Mouse (Mus musculus): ENCODE results near the gene Kbtbd4. TPM values are rescaled to one million over a fixed set of nuclear protein-coding genes. Genes with fewer than 3 reads are reported as not detected.
"Not testable (repeated sequence)": the region's sequence is repeated elsewhere in the genome, so short reads cannot be mapped to it uniquely, and the experiment has no call there.

Gene Kbtbd4
- polyA plus RNA-seq, 1 experiment from 2014 or later, result 50.2 TPM

GRCm38 (mm10) chr2:90879419-90879818, 25.1 kb upstream of the Kbtbd4 start:
- Histone ChIP-seq H3K4me1 (ENCODE audit: insufficient read depth, low read length) (no peaks in the 10 kb centered on the region), H3K27ac (ENCODE audit: low read length) (no peak overlapping the region), H3K36me3 (ENCODE audit: insufficient read depth, low read length) (no peaks in the 10 kb centered on the region), H3K9ac (replicated peaks; ENCODE audit: low read length) (no peak overlapping the region), H3K27me3 (ENCODE audit: insufficient read depth, low read length) (no peaks in the 10 kb centered on the region), H3K4me2 (replicated peaks; ENCODE audit: low read depth, low read length) (no peak overlapping the region), H3K9me3 (ENCODE audit: low read length) (no peaks in the 10 kb centered on the region), H3K4me3 (ENCODE audit: low read length) (no peak overlapping the region)
- no peak for ATAC-seq (ENCODE audit: low FRiP score, low TSS enrichment)

- no peak overlapping the region for H3K27ac ChIP-seq (ENCODE audit: low read length)
- H3K27me3 ChIP-seq (ENCODE audit: insufficient read depth, low read length), result 0 out of 2 replicates have a peak, but pooled peaks cover 3% of the 10 kb centered on the region
- H3K36me3 ChIP-seq (ENCODE audit: insufficient read depth, low read length), result no peaks in the 10 kb centered on the region
- H3K9me3 ChIP-seq (ENCODE audit: low read length), result no peaks in the 10 kb centered on the region
- H3K4me2 ChIP-seq (replicated peaks; ENCODE audit: low read depth, low read length), result no peak overlapping the region
- ATAC-seq (ENCODE audit: low FRiP score, low TSS enrichment), result no peak
- no peak overlapping the region for H3K9ac ChIP-seq (replicated peaks; ENCODE audit: low read length)
- 29% methylated on average over 6 of the region's 6 CpGs for WGBS
- H3K4me1 ChIP-seq (ENCODE audit: insufficient read depth, low read length), result peaks cover 3% of the 10 kb centered on the region; the same call in 1 of the 2 replicates
- no peak overlapping the region for H3K4me3 ChIP-seq (ENCODE audit: low read length)
Observed at GRCm38 (mm10) chr2:90880144-90880785, 24.3 kb upstream of the Kbtbd4 start.

GRCm38 (mm10) chr2:90881824-90882223, 22.7 kb upstream of the Kbtbd4 start:
- ATAC-seq (ENCODE audit: low FRiP score, low TSS enrichment), result no peak

DNA sequence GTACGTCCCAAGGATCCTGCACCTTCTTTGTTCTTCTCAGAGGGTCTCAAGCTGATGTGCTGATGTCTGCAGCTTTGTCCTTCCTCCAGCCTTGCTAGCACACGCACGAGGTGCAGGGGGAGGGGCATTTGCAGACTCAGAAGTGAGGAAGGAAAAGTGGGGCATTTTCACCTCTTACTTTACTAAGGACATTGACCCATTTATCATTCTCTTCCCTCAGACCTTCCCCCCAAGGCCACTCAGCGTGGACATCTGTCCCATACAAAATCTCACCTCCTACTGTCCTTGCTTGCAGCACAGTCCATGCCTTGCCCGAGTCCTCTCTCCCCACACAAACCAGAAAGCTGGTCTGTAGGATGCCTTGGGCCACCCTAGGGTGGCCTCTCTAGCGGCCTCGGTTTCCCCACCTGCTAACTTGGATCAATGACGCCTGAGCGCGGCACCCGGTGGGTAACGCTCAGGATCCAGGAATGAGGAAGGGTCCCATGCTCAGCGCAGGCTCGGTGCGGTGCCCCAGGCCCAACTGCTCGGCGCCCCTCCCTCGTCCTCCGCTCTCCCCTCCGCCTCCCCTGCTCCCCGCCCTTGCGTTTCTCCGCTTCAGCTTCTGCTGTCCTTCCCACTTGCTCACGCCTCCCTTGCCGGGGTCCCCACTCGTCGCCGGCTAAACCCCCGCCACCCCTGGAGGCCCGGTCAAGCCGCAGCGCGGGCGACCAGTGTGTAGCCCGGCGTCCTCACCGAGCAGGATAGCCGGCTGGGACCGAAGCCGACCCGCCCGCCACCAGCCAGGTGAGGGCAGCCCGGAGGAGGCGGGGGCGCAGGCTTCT, 19.1 kb upstream of the Kbtbd4 start, which contains the start of gene C1qtnf4:
C1qtnf4 (plus strand) TSS at position 643 of the 824 bp plus-strand sequence.
- WGBS, result under 1% methylated on average over 43 of the region's 45 CpGs
- peak within 1 kb of the TSS; percentile 85 for H3K4me2 ChIP-seq (replicated peaks; ENCODE audit: low read depth, low read length)
- H3K9ac ChIP-seq (replicated peaks; ENCODE audit: low read length), result peak within 1 kb of the TSS; percentile 66
- H3K27ac ChIP-seq (ENCODE audit: low read length), result no peak within 1 kb of the TSS
- peak within 1 kb of the TSS; percentile 54 for H3K4me3 ChIP-seq (ENCODE audit: low read length)
- peaks cover 10% of the 10 kb centered on the region for H3K4me1 ChIP-seq (ENCODE audit: insufficient read depth, low read length)
- ATAC-seq (ENCODE audit: low FRiP score, low TSS enrichment), result peak; percentile 61
- H3K9me3 ChIP-seq (ENCODE audit: low read length), result no peaks in the 10 kb centered on the region
- H3K36me3 ChIP-seq (ENCODE audit: insufficient read depth, low read length), result no peaks in the 10 kb centered on the region
- peaks cover 36% of the 10 kb centered on the region for H3K27me3 ChIP-seq (ENCODE audit: insufficient read depth, low read length)

More at GRCm38 (mm10) chr2:90881824-90882223, 22.7 kb upstream of the Kbtbd4 start:
- no peak overlapping the region for H3K4me2 ChIP-seq (replicated peaks; ENCODE audit: low read depth, low read length)
- H3K36me3 ChIP-seq (ENCODE audit: insufficient read depth, low read length), result no peaks in the 10 kb centered on the region
- peaks cover 6% of the 10 kb centered on the region; the same call in 1 of the 2 replicates for H3K4me1 ChIP-seq (ENCODE audit: insufficient read depth, low read length)
- 80% methylated on average over 2 of the region's 2 CpGs for WGBS
- no peaks in the 10 kb centered on the region for H3K9me3 ChIP-seq (ENCODE audit: low read length)
- H3K27ac ChIP-seq (ENCODE audit: low read length), result no peak overlapping the region
- H3K9ac ChIP-seq (replicated peaks; ENCODE audit: low read length), result no peak overlapping the region
- peaks cover 11% of the 10 kb centered on the region for H3K27me3 ChIP-seq (ENCODE audit: insufficient read depth, low read length)
- no peak overlapping the region for H3K4me3 ChIP-seq (ENCODE audit: low read length)

DNA sequence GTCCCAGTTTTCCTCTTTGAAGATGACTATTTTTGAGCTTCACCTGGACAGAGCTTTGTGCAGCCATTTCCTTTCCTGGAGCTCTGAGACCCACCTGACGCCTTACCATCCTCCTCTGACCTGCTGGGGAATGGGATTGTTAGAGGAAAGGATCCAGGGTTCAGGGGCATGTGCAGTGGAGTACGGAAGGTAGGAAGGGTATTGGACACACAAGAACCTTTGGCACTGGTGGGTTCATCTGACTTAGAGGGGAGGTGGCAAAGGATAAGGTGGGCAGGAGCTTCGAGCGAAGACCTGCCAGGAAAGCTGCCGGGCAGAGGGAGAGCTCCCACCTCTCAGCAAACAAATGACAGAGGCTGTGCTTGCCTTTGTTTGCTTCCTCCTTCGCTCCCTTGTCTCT, 18.1 kb upstream of the Kbtbd4 start:
- WGBS, result 31% methylated on average over 6 of the region's 6 CpGs
- Histone ChIP-seq H3K4me3 (ENCODE audit: low read length) (peak overlapping the region; percentile 54), H3K27me3 (ENCODE audit: insufficient read depth, low read length) (peaks cover 36% of the 10 kb centered on the region)

DNA sequence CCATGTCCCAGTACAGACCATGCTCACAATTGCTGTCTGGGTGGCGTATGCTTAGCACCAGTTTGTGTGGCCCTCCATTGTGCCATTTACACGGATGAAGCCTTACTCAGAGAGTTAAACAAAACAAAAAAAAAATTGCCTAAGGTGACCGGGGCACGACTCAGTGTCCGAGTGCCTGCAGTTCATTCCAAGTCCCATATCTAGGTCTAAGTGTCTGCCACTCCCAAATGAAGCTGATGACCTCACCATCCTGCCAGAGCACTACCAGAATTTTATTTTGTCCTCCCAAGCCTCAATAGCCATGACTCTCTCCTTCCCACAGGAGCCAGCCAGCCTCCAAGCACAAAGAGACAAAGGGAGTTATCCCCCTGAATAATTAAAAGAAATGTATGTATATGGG, 16.9 kb upstream of the Kbtbd4 start:
- no peak overlapping the region for H3K4me2 ChIP-seq (replicated peaks; ENCODE audit: low read depth, low read length)
- H3K36me3 ChIP-seq (ENCODE audit: insufficient read depth, low read length), result no peaks in the 10 kb centered on the region
- H3K9me3 ChIP-seq (ENCODE audit: low read length), result no peaks in the 10 kb centered on the region
- no peak for ATAC-seq (ENCODE audit: low FRiP score, low TSS enrichment)
- peaks cover 36% of the 10 kb centered on the region for H3K27me3 ChIP-seq (ENCODE audit: insufficient read depth, low read length)
- H3K4me3 ChIP-seq (ENCODE audit: low read length), result no peak overlapping the region
- H3K27ac ChIP-seq (ENCODE audit: low read length), result no peak overlapping the region
- peaks cover 10% of the 10 kb centered on the region for H3K4me1 ChIP-seq (ENCODE audit: insufficient read depth, low read length)
- no peak overlapping the region for H3K9ac ChIP-seq (replicated peaks; ENCODE audit: low read length)
- WGBS, result 75% methylated on average over 5 of the region's 5 CpGs

More for the DNA sequence above, 18.1 kb upstream of the Kbtbd4 start:
- H3K27ac ChIP-seq (ENCODE audit: low read length), result no peak overlapping the region
- H3K4me2 ChIP-seq (replicated peaks; ENCODE audit: low read depth, low read length), result peak overlapping the region; percentile 85; the same call in 1 of the 2 replicates
- no peak for ATAC-seq (ENCODE audit: low FRiP score, low TSS enrichment)
- H3K36me3 ChIP-seq (ENCODE audit: insufficient read depth, low read length), result no peaks in the 10 kb centered on the region
- no peaks in the 10 kb centered on the region for H3K9me3 ChIP-seq (ENCODE audit: low read length)
- peak overlapping the region; percentile 66; the same call in 1 of the 2 replicates for H3K9ac ChIP-seq (replicated peaks; ENCODE audit: low read length)
- H3K4me1 ChIP-seq (ENCODE audit: insufficient read depth, low read length), result peaks cover 10% of the 10 kb centered on the region

DNA sequence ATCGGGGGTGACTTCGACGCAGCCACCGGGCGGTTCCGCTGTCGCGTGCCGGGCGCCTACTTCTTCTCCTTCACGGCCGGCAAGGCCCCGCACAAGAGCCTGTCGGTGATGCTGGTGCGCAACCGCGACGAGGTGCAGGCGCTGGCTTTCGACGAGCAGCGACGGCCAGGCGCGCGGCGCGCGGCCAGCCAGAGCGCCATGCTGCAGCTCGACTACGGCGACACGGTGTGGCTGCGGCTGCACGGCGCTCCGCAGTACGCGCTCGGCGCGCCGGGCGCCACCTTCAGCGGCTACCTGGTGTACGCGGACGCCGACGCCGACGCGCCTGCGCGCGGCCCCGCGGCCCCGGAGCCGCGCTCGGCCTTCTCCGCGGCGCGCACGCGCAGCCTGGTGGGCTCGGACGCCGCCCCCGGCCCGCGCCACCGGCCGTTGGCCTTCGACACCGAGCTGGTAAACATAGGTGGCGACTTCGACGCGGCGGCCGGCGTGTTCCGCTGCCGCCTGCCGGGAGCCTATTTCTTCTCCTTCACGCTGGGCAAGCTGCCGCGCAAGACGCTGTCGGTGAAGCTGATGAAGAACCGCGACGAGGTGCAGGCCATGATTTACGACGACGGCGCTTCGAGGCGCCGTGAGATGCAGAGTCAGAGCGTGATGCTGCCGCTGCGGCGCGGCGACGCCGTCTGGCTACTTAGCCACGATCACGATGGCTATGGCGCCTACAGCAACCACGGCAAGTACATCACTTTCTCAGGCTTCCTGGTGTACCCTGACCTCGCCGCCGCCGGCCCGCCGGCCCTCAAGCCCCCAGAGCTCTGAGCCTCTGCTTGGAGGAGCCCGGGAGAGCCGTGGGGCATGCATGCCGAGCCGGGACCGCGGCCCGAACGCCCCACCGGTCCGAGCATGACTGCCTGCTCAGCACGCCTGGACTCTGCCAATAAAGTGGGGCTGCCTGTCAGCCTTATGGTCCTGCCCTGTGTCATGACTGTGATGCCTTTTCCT, 14.7 kb upstream of the Kbtbd4 start:
- peak overlapping the region; percentile 63 for H3K9ac ChIP-seq (replicated peaks; ENCODE audit: low read length)
- peak; percentile 62 for ATAC-seq (ENCODE audit: low FRiP score, low TSS enrichment)
- no peak overlapping the region for H3K27ac ChIP-seq (ENCODE audit: low read length)
- WGBS, result 2% methylated on average over 131 of the region's 133 CpGs
- H3K27me3 ChIP-seq (ENCODE audit: insufficient read depth, low read length), result peaks cover 36% of the 10 kb centered on the region
- H3K36me3 ChIP-seq (ENCODE audit: insufficient read depth, low read length), result peaks cover 13% of the 10 kb centered on the region
- H3K4me1 ChIP-seq (ENCODE audit: insufficient read depth, low read length), result peaks cover 10% of the 10 kb centered on the region
- peak overlapping the region; percentile 85 for H3K4me2 ChIP-seq (replicated peaks; ENCODE audit: low read depth, low read length)
- peak overlapping the region; percentile 58 for H3K4me3 ChIP-seq (ENCODE audit: low read length)
- H3K9me3 ChIP-seq (ENCODE audit: low read length), result no peaks in the 10 kb centered on the region

DNA sequence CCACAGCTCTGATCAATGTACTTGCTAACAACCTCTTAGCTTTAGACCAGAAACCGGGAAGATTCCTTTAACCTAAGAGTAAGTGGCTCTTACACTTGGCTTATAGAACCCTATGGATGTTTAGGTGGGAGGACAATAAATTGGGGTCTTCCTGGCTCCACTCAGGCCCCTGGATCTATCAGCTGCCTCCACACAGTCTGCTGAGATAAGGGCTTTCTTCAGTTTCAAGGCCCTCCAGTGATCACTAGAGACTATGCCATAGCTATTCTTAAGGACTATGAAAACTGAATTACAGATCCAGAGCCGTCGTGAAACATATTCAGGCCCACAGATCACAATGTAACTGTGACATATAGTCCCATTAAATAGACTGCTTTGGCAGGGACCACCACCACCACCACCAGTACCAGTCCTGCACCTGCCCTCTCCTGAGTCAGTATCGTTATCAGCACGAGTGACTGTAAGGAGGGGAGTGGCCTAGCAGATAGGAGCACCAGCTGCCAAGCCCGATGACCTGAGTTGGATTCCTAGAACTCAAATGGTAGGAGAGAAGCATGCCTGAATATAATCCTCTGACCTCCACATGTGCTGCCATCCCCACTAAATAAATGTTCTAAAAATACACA, 10.8 kb upstream of the Kbtbd4 start:
- no peak for ATAC-seq (ENCODE audit: low FRiP score, low TSS enrichment)

DNA sequence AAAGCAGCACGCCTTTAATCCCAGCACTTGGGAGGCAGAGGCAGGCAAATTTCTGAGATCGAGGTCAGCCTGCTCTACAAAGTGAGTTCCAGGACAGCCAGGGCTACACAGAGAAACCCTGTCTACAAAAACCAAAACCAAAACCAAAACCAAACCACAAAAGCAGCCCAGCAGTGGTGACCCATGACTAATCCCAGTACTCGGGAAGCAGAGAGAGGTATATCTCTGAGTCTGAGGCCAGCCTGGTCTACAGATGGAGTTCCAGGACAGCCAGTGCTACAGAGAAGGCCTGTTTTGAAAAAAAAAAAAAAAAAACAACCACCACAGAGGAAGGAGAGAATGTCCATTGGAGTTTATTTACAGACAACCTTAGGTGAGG, 10.3 kb upstream of the Kbtbd4 start:
- H3K4me3 ChIP-seq (ENCODE audit: low read length); H3K27ac ChIP-seq (ENCODE audit: low read length); H3K4me2 ChIP-seq (replicated peaks; ENCODE audit: low read depth, low read length); H3K9ac ChIP-seq (replicated peaks; ENCODE audit: low read length); H3K4me1 ChIP-seq (ENCODE audit: insufficient read depth, low read length); ATAC-seq (ENCODE audit: low FRiP score, low TSS enrichment); H3K27me3 ChIP-seq (ENCODE audit: insufficient read depth, low read length); H3K9me3 ChIP-seq (ENCODE audit: low read length): not testable (repeated sequence)
- H3K36me3 ChIP-seq (ENCODE audit: insufficient read depth, low read length), result peaks cover 45% of the 10 kb centered on the region
- WGBS, result 94% methylated on average over 3 of the region's 3 CpGs

More for the DNA sequence above, 10.8 kb upstream of the Kbtbd4 start:
- Histone ChIP-seq H3K4me1 (ENCODE audit: insufficient read depth, low read length) (peaks cover 4% of the 10 kb centered on the region; the same call in 1 of the 2 replicates), H3K9me3 (ENCODE audit: low read length) (no peaks in the 10 kb centered on the region), H3K27me3 (ENCODE audit: insufficient read depth, low read length) (peaks cover 6% of the 10 kb centered on the region), H3K4me2 (replicated peaks; ENCODE audit: low read depth, low read length) (no peak overlapping the region), H3K27ac (ENCODE audit: low read length) (no peak overlapping the region), H3K4me3 (ENCODE audit: low read length) (no peak overlapping the region), H3K9ac (replicated peaks; ENCODE audit: low read length) (no peak overlapping the region), H3K36me3 (ENCODE audit: insufficient read depth, low read length) (peaks cover 43% of the 10 kb centered on the region)
- 92% methylated on average over 6 of the region's 6 CpGs for WGBS
